Mouse (Mus musculus) layer of hippocampus, adult 8-10 months (tissue): ENCODE measurements around the gene Ttc9. TPM values are rescaled to one million over a fixed set of nuclear protein-coding genes. Genes with fewer than 3 reads are reported as not detected.

Experiments used
- DNase-seq, 2 experiments: peaks; one replicate each; pipeline ENCODE4 v3.0.0; 2022; ENCODE audit warnings: low spot score in 2 of 2
- total RNA-seq, 4 experiments: library from RNA; stranded (reverse); gene quantifications; 2 replicates each; pipeline ENCODE4 v1.2.4; 2022

Ttc9 gene
- total RNA-seq, 4 experiments from 2014 or later: 37.0 to 43.8 (median 39.9) TPM

GRCm38 (mm10) chr12:81657321-81657720 is 26.3 kb downstream of the Ttc9 start:
- DNase-seq: no peak

GRCm38 (mm10) chr12:81658086-81658485 is 27.0 kb downstream of the Ttc9 start:
- no peak for DNase-seq

- DNase-seq: no peak
Measured at GRCm38 (mm10) chr12:81662076-81662475, 31.0 kb downstream of the Ttc9 start.

- no peak for DNase-seq
Measured at GRCm38 (mm10) chr12:81663116-81663515, 32.1 kb downstream of the Ttc9 start.

GRCm38 (mm10) chr12:81663906-81664305 is 32.9 kb downstream of the Ttc9 start:
- DNase-seq: no peak

GRCm38 (mm10) chr12:81668406-81668805 is 37.4 kb downstream of the Ttc9 start:
- no peak for DNase-seq

GRCm38 (mm10) chr12:81675557-81675956 is 44.5 kb downstream of the Ttc9 start:
- DNase-seq: no peak

GRCm38 (mm10) chr12:81679807-81680529 is 48.9 kb downstream of the Ttc9 start:
- no peak for DNase-seq

- DNase-seq: no peak
Measured at GRCm38 (mm10) chr12:81683395-81683794, 52.3 kb downstream of the Ttc9 start.

- no peak for DNase-seq
Measured at GRCm38 (mm10) chr12:81684096-81684495, 53.0 kb downstream of the Ttc9 start.

GRCm38 (mm10) chr12:81685981-81686380 is 54.9 kb downstream of the Ttc9 start:
- no peak for DNase-seq

GRCm38 (mm10) chr12:81686406-81687117 is 55.5 kb downstream of the Ttc9 start:
- DNase-seq: no peak

GRCm38 (mm10) chr12:81687873-81688272 is 56.8 kb downstream of the Ttc9 start:
- no peak for DNase-seq

- no peak for DNase-seq
Measured at GRCm38 (mm10) chr12:81688537-81688936, 57.5 kb downstream of the Ttc9 start.

GRCm38 (mm10) chr12:81689505-81690056 is 58.5 kb downstream of the Ttc9 start:
- DNase-seq: no peak

GRCm38 (mm10) chr12:81690111-81690510 is 59.1 kb downstream of the Ttc9 start:
- DNase-seq: no peak

- no peak for DNase-seq
Measured at GRCm38 (mm10) chr12:81690751-81691150, 59.7 kb downstream of the Ttc9 start.

GRCm38 (mm10) chr12:81691177-81691730 is 60.2 kb downstream of the Ttc9 start:
- DNase-seq: no peak

- DNase-seq: no peak
Measured at GRCm38 (mm10) chr12:81698011-81698410, 67.0 kb downstream of the Ttc9 start.

GRCm38 (mm10) chr12:81702903-81703302 is 71.9 kb downstream of the Ttc9 start:
- DNase-seq: no peak

GRCm38 (mm10) chr12:81712618-81713017 is 81.6 kb downstream of the Ttc9 start:
- DNase-seq: no peak
